Mouse (Mus musculus): ENCODE data around the gene Atrx.

Gene Atrx

DNA sequence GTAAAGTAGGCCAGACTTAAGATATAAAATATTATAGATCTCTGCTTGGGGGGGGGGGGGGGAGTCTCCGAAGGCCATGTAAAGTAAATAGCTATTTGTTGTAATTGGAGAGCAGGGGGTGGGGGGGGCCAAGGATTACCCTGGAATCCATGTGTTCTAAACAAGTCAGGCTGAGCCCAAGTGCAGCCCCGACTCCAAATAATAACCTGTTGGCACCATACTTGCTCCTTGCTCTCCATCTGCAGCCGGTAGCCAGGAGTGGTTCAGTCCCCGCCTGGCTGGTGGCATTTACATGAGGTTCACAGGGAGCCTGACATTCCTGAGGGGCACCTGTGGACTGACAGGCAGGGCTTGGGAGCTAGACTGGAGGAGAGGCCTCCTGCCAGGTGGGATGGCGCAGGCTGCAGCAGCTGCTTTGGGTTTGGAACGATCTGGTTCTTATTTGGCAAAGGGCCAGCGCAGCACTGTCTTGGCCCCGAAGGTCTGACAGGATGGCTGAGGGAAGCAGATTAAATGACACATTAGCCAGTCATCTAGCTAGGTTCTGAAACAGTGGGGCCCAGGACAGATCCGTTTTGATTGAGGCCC is 161.9 kb downstream of the Atrx start:
- peak in 1 of 2 experiments; percentile 41 for DNase-seq

DNA sequence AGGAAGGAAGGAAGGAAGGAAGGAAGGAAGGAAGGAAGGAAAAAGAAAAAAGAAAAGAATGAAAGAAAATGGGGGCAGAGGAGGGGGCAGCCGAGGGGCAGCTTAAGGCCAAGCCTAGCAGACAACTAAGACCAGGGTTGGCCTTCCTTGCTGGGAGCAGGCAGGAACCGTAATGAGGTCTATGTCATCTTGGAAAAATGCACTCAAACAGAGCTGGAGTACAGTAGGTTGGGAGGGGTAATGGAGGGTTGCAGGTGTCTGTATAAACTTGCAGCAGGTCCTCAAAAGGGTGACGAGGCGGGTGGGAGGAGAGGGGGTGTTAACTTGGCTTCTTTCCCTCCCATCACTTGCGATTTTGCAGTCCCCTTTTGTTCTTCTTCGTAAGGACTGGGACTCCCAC is 163.2 kb downstream of the Atrx start:
- DNase-seq, result no peak

DNA sequence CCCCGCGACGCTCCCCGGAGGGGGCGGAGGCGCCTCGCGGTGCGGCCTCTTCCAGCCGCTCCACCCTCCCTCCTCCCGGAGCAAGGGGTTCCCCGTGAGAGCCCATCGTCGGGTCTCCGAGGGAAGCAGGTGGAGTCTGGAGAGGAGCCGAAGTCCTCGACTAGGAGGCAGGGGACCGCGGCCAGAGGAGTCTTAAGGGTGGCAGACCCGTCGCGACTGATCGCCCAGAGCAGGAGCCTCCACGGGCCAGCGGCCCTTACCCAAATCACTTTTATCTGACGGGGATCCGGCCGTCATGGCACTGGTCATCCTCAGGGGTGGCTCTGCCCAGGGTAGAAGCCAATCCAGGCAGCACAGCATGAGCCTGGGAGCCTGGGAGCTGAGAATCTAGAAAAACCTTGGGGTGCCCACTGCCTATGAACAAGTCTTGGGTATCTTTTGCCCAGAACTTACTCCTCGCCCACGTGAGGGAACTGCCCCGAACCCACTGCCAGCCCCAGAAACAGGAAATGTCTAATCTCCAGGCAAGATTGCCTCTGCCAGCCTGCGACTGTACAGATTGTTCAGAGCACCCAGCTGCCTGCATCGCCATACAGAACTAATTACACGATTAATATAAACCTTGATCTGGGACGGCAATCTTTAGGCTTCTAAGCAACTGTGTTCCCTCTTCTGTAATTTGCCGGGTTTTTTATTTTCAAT is 164.0 kb downstream of the Atrx start:
- no peak for DNase-seq

DNA sequence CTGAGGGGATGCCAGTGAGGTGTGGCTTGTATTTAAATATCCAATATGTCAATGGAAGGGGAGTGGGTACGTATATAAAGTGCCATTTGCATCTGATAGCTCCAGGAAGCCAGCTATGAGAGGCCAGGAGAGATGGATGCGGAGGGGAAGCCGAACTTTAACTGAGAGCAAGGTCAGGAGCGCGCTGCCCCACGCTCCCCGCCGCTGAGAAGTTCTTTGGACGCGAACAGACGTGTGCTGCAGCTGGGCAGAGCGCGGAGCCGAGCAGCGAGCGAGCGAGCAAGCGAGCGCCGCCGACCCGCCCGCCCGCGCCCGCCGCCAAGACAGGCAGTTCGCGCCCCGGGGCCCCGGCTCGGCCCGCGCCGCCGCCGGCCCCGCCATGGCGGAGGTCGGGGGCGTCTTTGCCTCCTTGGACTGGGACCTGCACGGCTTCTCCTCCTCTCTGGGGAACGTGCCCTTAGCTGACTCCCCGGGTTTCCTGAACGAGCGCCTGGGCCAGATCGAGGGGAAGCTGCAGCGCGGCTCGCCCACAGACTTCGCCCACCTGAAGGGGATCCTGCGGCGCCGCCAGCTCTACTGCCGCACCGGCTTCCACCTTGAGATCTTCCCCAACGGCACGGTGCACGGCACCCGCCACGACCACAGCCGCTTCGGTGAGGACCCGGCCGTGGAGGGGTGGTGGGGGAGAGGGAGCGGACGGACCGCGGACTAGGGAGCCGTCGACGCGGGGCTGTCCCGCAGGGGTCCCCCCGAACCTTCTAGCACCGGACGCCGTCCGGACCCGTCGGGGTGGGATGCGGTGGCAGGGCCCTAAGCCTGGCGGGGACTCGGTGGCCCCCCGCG is 164.8 kb downstream of the Atrx start, which contains the start of gene Fgf16:
Gene Fgf16 (plus strand): TSS at position 118 of the 843 bp plus-strand sequence.
- peak; percentile 5 for DNase-seq

DNA sequence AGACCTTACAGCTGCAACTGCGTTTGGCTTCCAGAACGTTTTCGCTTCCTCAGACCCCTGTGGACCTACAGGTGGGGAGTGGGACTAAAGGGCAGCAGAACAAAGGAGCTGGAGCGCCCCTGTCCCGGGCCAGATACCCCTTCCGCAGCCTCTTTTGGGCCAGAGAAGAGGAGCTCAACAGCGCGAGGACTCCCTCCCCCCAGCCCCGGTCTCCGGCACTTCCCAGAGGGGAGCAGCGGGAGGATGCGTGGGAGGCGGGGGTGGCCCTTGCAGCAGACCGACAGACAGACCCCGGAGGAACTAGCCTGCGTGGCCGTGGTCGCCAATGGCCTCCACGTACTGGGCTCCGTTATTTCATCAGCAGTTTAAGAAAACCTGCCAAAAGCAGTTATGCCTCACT is 165.6 kb downstream of the Atrx start:
- DNase-seq, result peak in 1 of 2 experiments; percentile 13

DNA sequence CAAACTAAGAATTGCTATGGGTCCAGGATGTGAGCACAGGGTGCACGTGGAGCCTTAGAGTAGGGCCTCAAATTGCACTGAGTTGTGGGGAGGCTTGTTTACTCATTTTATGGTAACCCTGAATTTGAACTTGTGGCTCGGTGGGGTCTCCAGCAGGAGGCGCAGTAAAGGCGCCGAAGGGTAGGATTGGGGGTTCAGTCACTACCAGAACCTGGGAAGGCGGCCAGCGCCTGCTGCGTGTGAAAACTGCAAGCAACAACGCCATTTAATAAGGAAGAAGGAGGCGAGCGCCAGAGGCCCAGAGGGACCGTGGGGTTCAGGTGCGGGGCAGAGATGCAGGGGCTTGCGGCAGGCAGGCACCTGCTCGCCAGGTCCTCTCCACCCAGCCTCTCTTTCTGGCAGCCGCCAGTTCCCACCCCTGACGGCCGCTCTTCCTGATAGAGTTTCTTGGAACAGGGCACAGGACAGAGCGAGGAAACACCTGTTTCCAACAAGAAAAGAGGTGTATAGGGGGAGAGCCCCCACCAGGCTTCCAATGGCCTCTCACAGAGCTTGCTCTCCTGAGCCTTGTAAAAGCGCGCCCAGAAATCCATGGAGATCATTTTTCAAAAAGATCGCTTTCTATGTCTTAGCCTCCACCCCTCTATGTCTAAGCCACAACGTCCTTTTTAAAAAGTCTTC is 166.2 kb downstream of the Atrx start:
- peak; percentile 56 to 65 for DNase-seq

All from cerebellum, postnatal 14 days (tissue).